Mouse (Mus musculus) liver, embryonic 16.5 days (tissue): ENCODE results near the gene Slc9b2. TPM values are rescaled to one million over a fixed set of nuclear protein-coding genes. Genes with fewer than 3 reads are reported as not detected.

Experiments
- ATAC-seq: fragments of 200-750 bp; cut with Nextera tagmentation; 2 replicates; pipeline ENCODE4 v1.8.0; 2017; ENCODE audit warnings: low read depth, mild to moderate bottlenecking, moderate number of reproducible peaks, moderate library complexity
- H3K27ac ChIP-seq: fragments of 300-500 bp; sonication (generic); 2 replicates; pipeline ENCODE4 v1.5.1; 2014; ENCODE audit warnings: mild to moderate bottlenecking, low read length
- H3K27me3 ChIP-seq: fragments of 300-500 bp; sonication (generic); 2 replicates; pipeline ENCODE4 v1.6.1; 2014; ENCODE audit warnings: low read depth, low read length, mixed read lengths; ENCODE audit not compliant: control insufficient read depth, insufficient read depth
- H3K36me3 ChIP-seq: fragments of 300-500 bp; sonication (generic); 2 replicates; pipeline ENCODE4 v1.6.1; 2014; ENCODE audit warnings: mild to moderate bottlenecking; ENCODE audit not compliant: control insufficient read depth, insufficient read depth
- H3K4me1 ChIP-seq: fragments of 300-500 bp; sonication (generic); 2 replicates; pipeline ENCODE4 v1.6.1; 2014; ENCODE audit warnings: low read depth, low read length, mixed read lengths; ENCODE audit not compliant: control insufficient read depth
- H3K4me2 ChIP-seq: fragments of 300-500 bp; sonication (generic); 2 replicates; pipeline ENCODE4 v1.6.1; 2014; ENCODE audit warnings: low read depth, low read length, mixed read lengths
- H3K4me3 ChIP-seq: fragments of 300-500 bp; sonication (generic); 2 replicates; pipeline ENCODE4 v1.5.1; 2014; ENCODE audit warnings: low read depth, mild to moderate bottlenecking, low read length
- H3K9ac ChIP-seq: fragments of 300-500 bp; sonication (generic); 2 replicates; pipeline ENCODE4 v1.6.1; 2014; ENCODE audit warnings: low read depth, low read length
- H3K9me3 ChIP-seq: fragments of 300-500 bp; sonication (generic); replicated peaks from 2 replicates; pipeline ENCODE4 v1.6.1; 2016; ENCODE audit warnings: low read length; ENCODE audit not compliant: control insufficient read depth
- WGBS: fragments of 180-500 bp; shearing (Covaris S2); extraction: QIAGEN DNeasy Blood & Tissue Kit; methylation state at CpG from one replicate; pipeline ENCODE4 v1.1.7; 2014; ENCODE audit not compliant: insufficient replicate concordance; 5-methylcytosine and 5-hydroxymethylcytosine counted together
- polyA plus RNA-seq: library from polyadenylated mRNA; unstranded; fragments of >200 nt; fragmentation: Nextera tagmentation; extraction: Ambion mirVana; gene quantifications from 2 replicates; pipeline ENCODE4 v1.2.1, GENCODE M21; 2015

Slc9b2 gene
- polyA plus RNA-seq, 1 experiment from 2014 or later, result 0.26 TPM

- no peak overlapping the region for H3K4me3 ChIP-seq
- H3K4me2 ChIP-seq, result no peak overlapping the region
- no peaks in the 10 kb centered on the region for H3K36me3 ChIP-seq
- H3K9ac ChIP-seq, result no peak overlapping the region
- H3K27ac ChIP-seq, result no peak overlapping the region
- 59% methylated on average over 11 of the region's 11 CpGs for WGBS
- H3K4me1 ChIP-seq, result no peaks in the 10 kb centered on the region
- H3K9me3 ChIP-seq, result no peaks in the 10 kb centered on the region
- no peak for ATAC-seq
- no peaks in the 10 kb centered on the region for H3K27me3 ChIP-seq
Measured at GRCm38 (mm10) chr3:135318331-135318730, 10.8 kb downstream of the Slc9b2 start.

GRCm38 (mm10) chr3:135324354-135324753, 16.9 kb downstream of the Slc9b2 start:
- H3K9ac ChIP-seq, result no peak overlapping the region
- no peak for ATAC-seq
- WGBS, result 54% methylated on average over 6 of the region's 6 CpGs

GRCm38 (mm10) chr3:135327176-135327575, 19.7 kb downstream of the Slc9b2 start:
- 60% methylated on average over 6 of the region's 6 CpGs for WGBS
- no peak for ATAC-seq
- no peak overlapping the region for H3K27ac ChIP-seq
- no peaks in the 10 kb centered on the region for H3K9me3 ChIP-seq
- H3K4me3 ChIP-seq, result no peak overlapping the region
- no peak overlapping the region for H3K4me2 ChIP-seq
- no peak overlapping the region for H3K9ac ChIP-seq
- H3K27me3 ChIP-seq, result no peaks in the 10 kb centered on the region
- no peaks in the 10 kb centered on the region for H3K36me3 ChIP-seq
- H3K4me1 ChIP-seq, result no peaks in the 10 kb centered on the region

More at GRCm38 (mm10) chr3:135324354-135324753, 16.9 kb downstream of the Slc9b2 start:
- H3K27me3 ChIP-seq, result no peaks in the 10 kb centered on the region
- H3K36me3 ChIP-seq, result no peaks in the 10 kb centered on the region
- H3K4me3 ChIP-seq, result no peak overlapping the region
- no peaks in the 10 kb centered on the region for H3K9me3 ChIP-seq
- no peaks in the 10 kb centered on the region for H3K4me1 ChIP-seq
- no peak overlapping the region for H3K4me2 ChIP-seq
- no peak overlapping the region for H3K27ac ChIP-seq

GRCm38 (mm10) chr3:135327601-135328000, 20.1 kb downstream of the Slc9b2 start:
- Histone ChIP-seq H3K4me3 (no peak overlapping the region), H3K4me2 (no peak overlapping the region)
- WGBS, result 43% methylated on average over 2 of the region's 2 CpGs

GRCm38 (mm10) chr3:135328560-135328959, 21.1 kb downstream of the Slc9b2 start:
- H3K36me3 ChIP-seq, result no peaks in the 10 kb centered on the region
- ATAC-seq, result no peak
- no peak overlapping the region for H3K9ac ChIP-seq
- H3K4me1 ChIP-seq, result no peaks in the 10 kb centered on the region
- H3K9me3 ChIP-seq, result no peaks in the 10 kb centered on the region
- 29% methylated on average over 3 of the region's 3 CpGs for WGBS
- H3K4me3 ChIP-seq, result no peak overlapping the region
- H3K27me3 ChIP-seq, result no peaks in the 10 kb centered on the region
- no peak overlapping the region for H3K4me2 ChIP-seq
- H3K27ac ChIP-seq, result no peak overlapping the region

More at GRCm38 (mm10) chr3:135327601-135328000, 20.1 kb downstream of the Slc9b2 start:
- H3K27ac ChIP-seq, result no peak overlapping the region
- H3K27me3 ChIP-seq, result no peaks in the 10 kb centered on the region
- H3K9me3 ChIP-seq, result no peaks in the 10 kb centered on the region
- H3K36me3 ChIP-seq, result no peaks in the 10 kb centered on the region
- H3K4me1 ChIP-seq, result no peaks in the 10 kb centered on the region
- no peak overlapping the region for H3K9ac ChIP-seq
- ATAC-seq, result no peak

DNA sequence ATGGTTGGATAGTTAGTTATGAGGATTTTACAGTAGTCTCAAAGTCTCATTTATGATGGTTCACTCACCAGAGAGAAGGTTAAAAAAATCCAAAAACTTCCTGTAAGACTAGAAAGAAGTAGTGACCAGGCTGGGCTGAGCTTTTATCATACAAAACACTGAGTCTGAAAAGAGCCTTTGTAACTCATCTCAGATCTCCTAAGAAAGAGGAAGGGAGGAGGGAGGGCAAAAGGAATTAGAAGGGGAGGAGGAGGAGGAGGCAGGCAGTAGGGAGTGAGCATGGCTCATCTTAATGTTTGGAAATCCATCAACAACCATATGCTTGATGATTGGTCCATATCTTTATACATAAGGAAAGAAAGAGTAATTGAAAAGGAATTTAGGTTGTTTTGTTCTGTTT, 25.2 kb downstream of the Slc9b2 start:
- H3K9ac ChIP-seq, result no peak overlapping the region
- no peaks in the 10 kb centered on the region for H3K27me3 ChIP-seq
- H3K9me3 ChIP-seq, result no peaks in the 10 kb centered on the region
- no peaks in the 10 kb centered on the region for H3K4me1 ChIP-seq
- no peak overlapping the region for H3K4me3 ChIP-seq
- H3K27ac ChIP-seq, result no peak overlapping the region
- H3K36me3 ChIP-seq, result no peaks in the 10 kb centered on the region
- no peak overlapping the region for H3K4me2 ChIP-seq
- ATAC-seq, result no peak

GRCm38 (mm10) chr3:135333763-135334162, 26.3 kb downstream of the Slc9b2 start:
- Histone ChIP-seq H3K9ac (no peak overlapping the region), H3K36me3 (no peaks in the 10 kb centered on the region), H3K27me3 (no peaks in the 10 kb centered on the region), H3K27ac (no peak overlapping the region), H3K4me1 (no peaks in the 10 kb centered on the region), H3K4me2 (no peak overlapping the region), H3K9me3 (no peaks in the 10 kb centered on the region), H3K4me3 (no peak overlapping the region)
- WGBS, result 50% methylated on average over 4 of the region's 4 CpGs
- no peak for ATAC-seq

GRCm38 (mm10) chr3:135347739-135348264, 40.3 kb downstream of the Slc9b2 start, which contains the start of gene Slc9b1:
Gene Slc9b1 (plus strand): TSS chr3:135348029.
- no peaks in the 10 kb centered on the region for H3K36me3 ChIP-seq
- WGBS, result 60% methylated on average over 14 of the region's 14 CpGs
- ATAC-seq, result no peak

GRCm38 (mm10) chr3:135349022-135349421, 41.5 kb downstream of the Slc9b2 start:
- Histone ChIP-seq H3K4me1 (no peaks in the 10 kb centered on the region), H3K36me3 (no peaks in the 10 kb centered on the region), H3K9me3 (no peaks in the 10 kb centered on the region), H3K27ac (no peak overlapping the region), H3K4me2 (no peak overlapping the region), H3K9ac (no peak overlapping the region), H3K4me3 (no peak overlapping the region), H3K27me3 (no peaks in the 10 kb centered on the region)
- ATAC-seq, result no peak

More at GRCm38 (mm10) chr3:135347739-135348264, 40.3 kb downstream of the Slc9b2 start, which contains the start of gene Slc9b1:
- H3K9ac ChIP-seq, result no peak within 1 kb of the TSS
- no peak within 1 kb of the TSS for H3K4me3 ChIP-seq
- no peaks in the 10 kb centered on the region for H3K27me3 ChIP-seq
- no peaks in the 10 kb centered on the region for H3K4me1 ChIP-seq
- H3K4me2 ChIP-seq, result no peak within 1 kb of the TSS
- no peaks in the 10 kb centered on the region for H3K9me3 ChIP-seq
- H3K27ac ChIP-seq, result no peak within 1 kb of the TSS
